8 mouse cellular contexts compared by ENCODE assay signal in the genomic region with DNA sequence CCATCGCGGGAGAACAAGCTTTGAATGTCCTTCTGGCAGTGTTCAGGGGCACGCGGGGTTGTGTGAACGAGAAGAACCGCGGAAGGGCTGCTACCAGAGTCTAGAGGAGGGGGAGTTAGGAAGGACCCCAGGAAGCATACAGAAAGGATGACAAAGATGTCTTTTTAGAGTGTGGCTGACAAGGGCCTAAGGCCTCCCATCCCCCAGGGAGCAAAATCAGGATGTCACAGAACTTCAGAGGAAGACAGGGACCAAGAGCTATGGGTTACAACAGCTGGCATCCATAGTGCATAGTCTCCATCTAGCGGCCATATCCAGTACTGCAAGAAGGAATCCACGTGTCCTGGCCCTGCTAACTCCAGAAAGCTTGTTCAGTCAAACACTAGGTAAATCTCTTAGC. TPM values are rescaled to one million over a fixed set of nuclear protein-coding genes. Genes with fewer than 3 reads are reported as not detected.
DNase-seq lines count a peak whose midpoint lies in the region; ATAC-seq and TF ChIP-seq lines count a peak whose summit lies in the region.

No protein-coding gene starts in this region.

- peak overlapping the region; percentile 29; the same call in 1 of the 2 replicates for H3K27ac ChIP-seq in limb, embryonic 12.5 days

- no peaks in the 10 kb centered on the region for H3K36me3 ChIP-seq in C2C12 (ENCODE audit: control insufficient read depth, insufficient read depth)
- no peaks in the 10 kb centered on the region for H3K36me3 ChIP-seq in limb, embryonic 12.5 days
- no peaks in the 10 kb centered on the region for H3K36me3 ChIP-seq in myocyte (ENCODE audit: control insufficient read depth, insufficient read depth)
- no peaks in the 10 kb centered on the region for H3K36me3 ChIP-seq in splenic B cell, adult 2 months (ENCODE audit: control insufficient read depth, insufficient read depth, low read length, poor library complexity, severe bottlenecking)

- H3K9ac ChIP-seq in limb, embryonic 12.5 days (replicated peaks): no peak overlapping the region

- H3K4me3 ChIP-seq in C2C12 (ENCODE audit: insufficient read depth, poor library complexity, severe bottlenecking) (no peak overlapping the region), myocyte (no peak overlapping the region)
- H3K4me3 ChIP-seq in limb, embryonic 12.5 days (replicated peaks): no peak overlapping the region

- peak; percentile 74 for TF ChIP-seq CTCF in C2C12 (IDR thresholded peaks at IDR 0.05; ENCODE audit: control insufficient read depth, insufficient read depth, insufficient read length)

- peaks cover under 1% of the 10 kb centered on the region for H3K79me3 ChIP-seq in C2C12 (ENCODE audit: low read depth)

- DNase-seq in adrenal gland, postnatal 14 days: peak; percentile 92
- DNase-seq in embryo, embryonic 9.5 days (ENCODE audit: extremely low spot score): peak; percentile 90
- peak; percentile 93 for DNase-seq in kidney, adult 9 months
- DNase-seq in splenic B cell, adult 2 months (ENCODE audit: low read depth, low spot score): peak; percentile 94

- no peaks in the 10 kb centered on the region for H3K9me3 ChIP-seq in limb, embryonic 12.5 days

- peak; percentile 49 for ATAC-seq in granulocyte monocyte progenitor cell, adult 5-6 weeks (replicated peaks; ENCODE audit: poor library complexity, severe bottlenecking)
- no peak for ATAC-seq in limb, embryonic 12.5 days (ENCODE audit: insufficient number of reproducible peaks, insufficient read depth, low FRiP score, low TSS enrichment, low read depth)

- H3ac ChIP-seq in C2C12 (ENCODE audit: control insufficient read depth, insufficient read length, low read depth): no peak overlapping the region
- no peak overlapping the region for H3ac ChIP-seq in myocyte (ENCODE audit: control insufficient read depth, insufficient read length)

- H3K79me2 ChIP-seq in C2C12 (ENCODE audit: control insufficient read depth, insufficient read depth): peaks cover 4% of the 10 kb centered on the region
- peaks cover under 1% of the 10 kb centered on the region for H3K79me2 ChIP-seq in myocyte (ENCODE audit: control insufficient read depth, insufficient read depth)

- TF ChIP-seq POLR2A in myocyte (IDR thresholded peaks at IDR 0.05; ENCODE audit: insufficient read length, low read depth): no peak

- no peaks in the 10 kb centered on the region for H3K27me3 ChIP-seq in C2C12 (ENCODE audit: control insufficient read depth, insufficient read depth, insufficient read length)
- H3K27me3 ChIP-seq in limb, embryonic 12.5 days: peaks cover 4% of the 10 kb centered on the region
- no peaks in the 10 kb centered on the region for H3K27me3 ChIP-seq in myocyte (ENCODE audit: control insufficient read depth, insufficient read depth, insufficient read length)
- no peaks in the 10 kb centered on the region for H3K27me3 ChIP-seq in splenic B cell, adult 2 months (ENCODE audit: control insufficient read depth, insufficient read depth, low read length, poor library complexity, severe bottlenecking)

- no peak overlapping the region for H3K4me2 ChIP-seq in limb, embryonic 12.5 days
- no peak overlapping the region for H3K4me2 ChIP-seq in myocyte (ENCODE audit: low read depth)

- WGBS in limb, embryonic 12.5 days: 56% methylated on average over 9 of the region's 9 CpGs

- peaks cover 9% of the 10 kb centered on the region; the same call in 1 of the 2 replicates for H3K4me1 ChIP-seq in limb, embryonic 12.5 days (replicated peaks)

TF ChIP-seq in C2C12, 6 proteins besides CTCF, POLR2A, EP300 and RAD21:
- TF ChIP-seq USF1 (IDR thresholded peaks at IDR 0.05; ENCODE audit: low read depth) (peak; percentile 18), MAX (IDR thresholded peaks at IDR 0.05) (peak; percentile 96), MYOD1 (IDR thresholded peaks at IDR 0.05; ENCODE audit: control insufficient read depth, insufficient read length, low read depth) (no peak)
TF ChIP-seq in C2C12: peak in this region for 2.

TF ChIP-seq in myocyte, 11 proteins besides CTCF, POLR2A, EP300 and RAD21:
- TF ChIP-seq USF1 (IDR thresholded peaks at IDR 0.05; ENCODE audit: low read depth): peak; percentile 37
- no peak for TF ChIP-seq MYOG (IDR thresholded peaks at IDR 0.05; ENCODE audit: control insufficient read depth in 1 of 3, insufficient read depth in 1 of 3, insufficient read length in 2 of 3, low read depth in 2 of 3)
- TF ChIP-seq MYOD1 (IDR thresholded peaks at IDR 0.05; ENCODE audit: control insufficient read depth in 1 of 3, insufficient read length in 2 of 3, low read depth in 2 of 3): peak in 1 of 3 experiments; percentile 4
- no peak for TF ChIP-seq TCF3 (IDR thresholded peaks at IDR 0.05; ENCODE audit: insufficient read length, low read depth)

RNA-seq across cellular contexts. Expression of a gene that starts 1.9 kb away (rescaled TPM):
- polyA plus RNA-seq in C2C12 (2012; fragmentation: generic; extraction: Trizol) (1.9 TPM), myocyte (2012; fragmentation: generic; extraction: Trizol) (16.2 TPM)
- total RNA-seq in adrenal gland, postnatal 14 days (2021): 11.2 and 14.3 TPM in 2 replicates
- total RNA-seq in granulocyte monocyte progenitor cell, adult 5-6 weeks (2014; fragmentation: Nextera tagmentation): 7.3 and 8.6 TPM in 2 replicates
- 2.9 TPM in 2 replicates for total RNA-seq in granulocyte monocyte progenitor cell, adult 5-6 weeks (2017)
- 4.1 and 5.1 TPM in 2 replicates for polyA plus RNA-seq in limb, embryonic 12.5 days (2016; fragmentation: Nextera tagmentation; extraction: Ambion mirVana)

RNA-seq across cellular contexts. Expression of a gene that starts 24.6 kb away (rescaled TPM):
- polyA plus RNA-seq in C2C12 (2012; fragmentation: generic; extraction: Trizol): 1.2 TPM
- 5.3 and 6.1 TPM in 2 replicates for total RNA-seq in adrenal gland, postnatal 14 days (2021)
- not detected in 2 replicates for total RNA-seq in granulocyte monocyte progenitor cell, adult 5-6 weeks (2014; fragmentation: Nextera tagmentation)
- total RNA-seq in granulocyte monocyte progenitor cell, adult 5-6 weeks (2017): not detected in 2 replicates
- polyA plus RNA-seq in limb, embryonic 12.5 days (2016; fragmentation: Nextera tagmentation; extraction: Ambion mirVana): 0.45 and 0.63 TPM in 2 replicates
- 0.74 TPM for polyA plus RNA-seq in myocyte (2012; fragmentation: generic; extraction: Trizol)

RNA-seq across cellular contexts. Expression of a gene that starts 25.4 kb away (rescaled TPM):
- polyA plus RNA-seq in C2C12 (2012; fragmentation: generic; extraction: Trizol) (0.95 TPM), myocyte (2012; fragmentation: generic; extraction: Trizol) (0.47 TPM)
- 30.9 and 35.0 TPM in 2 replicates for total RNA-seq in adrenal gland, postnatal 14 days (2021)
- not detected in 2 replicates for total RNA-seq in granulocyte monocyte progenitor cell, adult 5-6 weeks (2014; fragmentation: Nextera tagmentation)
- total RNA-seq in granulocyte monocyte progenitor cell, adult 5-6 weeks (2017): not detected in 2 replicates
- polyA plus RNA-seq in limb, embryonic 12.5 days (2016; fragmentation: Nextera tagmentation; extraction: Ambion mirVana): 3.1 and 3.6 TPM in 2 replicates

RNA-seq across cellular contexts. Expression of a gene that starts 42.5 kb away (rescaled TPM):
- not detected for polyA plus RNA-seq in C2C12 (2012; fragmentation: generic; extraction: Trizol)
- not detected in 2 replicates for total RNA-seq in adrenal gland, postnatal 14 days (2021)
- not detected in 2 replicates for total RNA-seq in granulocyte monocyte progenitor cell, adult 5-6 weeks (2014; fragmentation: Nextera tagmentation)
- not detected in 2 replicates for total RNA-seq in granulocyte monocyte progenitor cell, adult 5-6 weeks (2017)
- polyA plus RNA-seq in limb, embryonic 12.5 days (2016; fragmentation: Nextera tagmentation; extraction: Ambion mirVana): not detected in 2 replicates
- polyA plus RNA-seq in myocyte (2012; fragmentation: generic; extraction: Trizol): not detected

RNA-seq across cellular contexts. Expression of a gene that starts 47.5 kb away (rescaled TPM):
- 23.1 TPM for polyA plus RNA-seq in C2C12 (2012; fragmentation: generic; extraction: Trizol)
- total RNA-seq in adrenal gland, postnatal 14 days (2021): 32.0 and 38.5 TPM in 2 replicates
- 5.2 and 6.8 TPM in 2 replicates for total RNA-seq in granulocyte monocyte progenitor cell, adult 5-6 weeks (2014; fragmentation: Nextera tagmentation)
- 5.4 and 6.6 TPM in 2 replicates for total RNA-seq in granulocyte monocyte progenitor cell, adult 5-6 weeks (2017)
- 14.8 and 21.7 TPM in 2 replicates for polyA plus RNA-seq in limb, embryonic 12.5 days (2016; fragmentation: Nextera tagmentation; extraction: Ambion mirVana)
- 27.1 TPM for polyA plus RNA-seq in myocyte (2012; fragmentation: generic; extraction: Trizol)
